Mouse (Mus musculus) cerebellum, adult 18-20 months (tissue): Measurements from ENCODE around the gene Syt8.

Source experiments
- DNase-seq, 2 experiments: peaks; one replicate each; pipeline ENCODE4 v3.0.0; 2021

Gene Syt8

GRCm38 (mm10) chr7:142409603-142410002, 25.0 kb upstream of the Syt8 start:
- DNase-seq = no peak

GRCm38 (mm10) chr7:142413285-142413684, 21.4 kb upstream of the Syt8 start:
- DNase-seq = no peak

- DNase-seq = no peak
Observed at GRCm38 (mm10) chr7:142415314-142415713, 19.3 kb upstream of the Syt8 start.

GRCm38 (mm10) chr7:142416225-142416624, 18.4 kb upstream of the Syt8 start:
- no peak for DNase-seq

- no peak for DNase-seq
Observed at GRCm38 (mm10) chr7:142418027-142418426, 16.6 kb upstream of the Syt8 start.

GRCm38 (mm10) chr7:142418679-142419078, 16.0 kb upstream of the Syt8 start:
- DNase-seq = no peak

- DNase-seq = no peak
Observed at GRCm38 (mm10) chr7:142419887-142420286, 14.8 kb upstream of the Syt8 start.

- DNase-seq = no peak
Observed at GRCm38 (mm10) chr7:142421826-142422225, 12.8 kb upstream of the Syt8 start.

GRCm38 (mm10) chr7:142425641-142426213, 8.9 kb upstream of the Syt8 start:
- peak; percentile 53 to 58 for DNase-seq

- peak in 1 of 2 experiments; percentile 36 for DNase-seq
Observed at GRCm38 (mm10) chr7:142428213-142428612, 6.4 kb upstream of the Syt8 start.

GRCm38 (mm10) chr7:142430160-142430678, 4.4 kb upstream of the Syt8 start:
- no peak for DNase-seq

- DNase-seq = no peak
Observed at GRCm38 (mm10) chr7:142431106-142431505, 3.5 kb upstream of the Syt8 start.

- DNase-seq = peak in 1 of 2 experiments; percentile 28
Observed at GRCm38 (mm10) chr7:142433623-142434022, 1.0 kb upstream of the Syt8 start.

- peak; percentile 82 to 83 for DNase-seq
Observed at GRCm38 (mm10) chr7:142435524-142435923, 874 bp downstream of the Syt8 start.

GRCm38 (mm10) chr7:142437324-142437723, 2.7 kb downstream of the Syt8 start:
- DNase-seq = no peak

- peak; percentile 54 to 60 for DNase-seq
Observed at GRCm38 (mm10) chr7:142439966-142440365, 5.3 kb downstream of the Syt8 start.

GRCm38 (mm10) chr7:142440657-142441114, 6.0 kb downstream of the Syt8 start:
- DNase-seq = peak in 1 of 2 experiments; percentile 41

GRCm38 (mm10) chr7:142441585-142441984, 6.9 kb downstream of the Syt8 start, which contains the start of gene Tnni2:
Gene Tnni2 (plus strand): TSS chr7:142441808.
- no peak for DNase-seq

- DNase-seq = no peak
Observed at GRCm38 (mm10) chr7:142442081-142442907, 7.6 kb downstream of the Syt8 start.

- DNase-seq = no peak
Observed at GRCm38 (mm10) chr7:142442908-142443420, 8.3 kb downstream of the Syt8 start.

GRCm38 (mm10) chr7:142443474-142443873, 8.8 kb downstream of the Syt8 start:
- DNase-seq = no peak

GRCm38 (mm10) chr7:142444171-142444570, 9.5 kb downstream of the Syt8 start:
- no peak for DNase-seq

- DNase-seq = no peak
Observed at GRCm38 (mm10) chr7:142445324-142445723, 10.7 kb downstream of the Syt8 start.

GRCm38 (mm10) chr7:142446264-142446663, 11.6 kb downstream of the Syt8 start:
- DNase-seq = no peak
